Mouse (Mus musculus) MEL (cell line): ENCODE measurements around the gene Pdgfc. TPM values are rescaled to one million over a fixed set of nuclear protein-coding genes. Genes with fewer than 3 reads are reported as not detected.
A peak's percentile ranks its signal among the peaks of the same experiment; 100 is the strongest.

Experiments
- DNase-seq: peaks from one replicate; pipeline ENCODE4 v3.0.0; 2011; ENCODE audit warnings: low read depth, low spot score
- H3K27ac ChIP-seq: 2 replicates; pipeline ENCODE4 v1.5.1; 2012; ENCODE audit warnings: low read depth, mild to moderate bottlenecking, control low read depth, low read length, moderate library complexity; ENCODE audit not compliant: control insufficient read depth
- H3K27me3 ChIP-seq, 2 experiments: fragments of 150-350 bp in 1 of 2; sonication (generic) in 1 of 2; 2 replicates each; pipeline ENCODE4 v1.6.1; 2012; ENCODE audit warnings: low read length in 2 of 2, mild to moderate bottlenecking in 2 of 2, improper control_type of control experiment in 1 of 2, moderate library complexity in 1 of 2; ENCODE audit not compliant: insufficient read depth in 2 of 2, control insufficient read depth in 1 of 2
- H3K36me3 ChIP-seq, 2 experiments: 2 replicates each; pipeline ENCODE4 v1.6.1; 2012 to 2014; ENCODE audit warnings: low read length in 2 of 2, improper control_type of control experiment in 1 of 2, inconsistent platforms in 1 of 2, mild to moderate bottlenecking in 1 of 2; ENCODE audit not compliant: insufficient read depth in 2 of 2, control insufficient read depth in 1 of 2
- H3K4me1 ChIP-seq, 2 experiments: fragments of 150-350 bp in 1 of 2; sonication (generic) in 1 of 2; 2 replicates each; pipeline ENCODE4 v1.6.1; 2012; ENCODE audit warnings: low read length in 2 of 2, improper control_type of control experiment in 1 of 2, mild to moderate bottlenecking in 1 of 2; ENCODE audit not compliant: insufficient read depth in 2 of 2, control insufficient read depth in 1 of 2
- H3K4me3 ChIP-seq, 2 experiments: fragments of 150-350 bp in 1 of 2; sonication (generic) in 1 of 2; 2 replicates each; pipeline ENCODE4 v1.5.1; 2012; ENCODE audit warnings: low read depth in 2 of 2, low read length in 2 of 2, mild to moderate bottlenecking in 2 of 2, moderate library complexity in 2 of 2, control low read depth in 1 of 2, improper control_type of control experiment in 1 of 2; ENCODE audit not compliant: control insufficient read depth in 1 of 2, insufficient read depth in 1 of 2
- H3K79me2 ChIP-seq: 2 replicates; pipeline ENCODE4 v1.6.1; 2012; ENCODE audit warnings: mild to moderate bottlenecking, low read length, moderate library complexity; ENCODE audit not compliant: control insufficient read depth, poor library complexity, insufficient read depth
- H3K9ac ChIP-seq: 2 replicates; pipeline ENCODE4 v1.6.1; 2012; ENCODE audit warnings: low read depth, mild to moderate bottlenecking, control low read depth, low read length, moderate library complexity; ENCODE audit not compliant: control insufficient read depth, poor library complexity, severe bottlenecking
- H3K9me3 ChIP-seq: fragments of 150-350 bp; sonication (generic); replicated peaks from 2 replicates; pipeline ENCODE4 v1.6.1; 2012; ENCODE audit warnings: mild to moderate bottlenecking, low read length, improper control_type of control experiment, moderate library complexity; ENCODE audit not compliant: insufficient read depth
- BHLHE40 ChIP-seq: IDR thresholded peaks from 2 replicates; pipeline ENCODE4 v1.6.1; 2012; ENCODE audit warnings: low read depth, mild to moderate bottlenecking, inconsistent platforms, low read length, improper control_type of control experiment, borderline replicate concordance
- CHD1 ChIP-seq: IDR thresholded peaks from 2 replicates; pipeline ENCODE4 v1.6.1; 2012; ENCODE audit warnings: low read depth, mild to moderate bottlenecking, inconsistent platforms, low read length, improper control_type of control experiment
- CTCF ChIP-seq, 3 experiments: IDR thresholded peaks in 2 of 3; conservative IDR thresholded peaks in 1 of 3; 2 replicates each; pipeline ENCODE4 v1.5.1; 2011 to 2012; ENCODE audit warnings: low read length in 3 of 3, low read depth in 2 of 3, mild to moderate bottlenecking in 2 of 3, improper control_type of control experiment in 1 of 3, inconsistent platforms in 1 of 3, mixed read lengths in 1 of 3, moderate library complexity in 1 of 3; ENCODE audit not compliant: control insufficient read depth in 1 of 3, insufficient read depth in 1 of 3, poor library complexity in 1 of 3, severe bottlenecking in 1 of 3
- E2F4 ChIP-seq: IDR thresholded peaks from 2 replicates; pipeline ENCODE4 v1.6.1; 2011; ENCODE audit warnings: low read depth, low read length, improper control_type of control experiment, borderline replicate concordance
- EP300 ChIP-seq, 2 experiments: IDR thresholded peaks; 2 replicates each; pipeline ENCODE4 v1.6.1; 2011; ENCODE audit warnings: improper control_type of control experiment in 2 of 2, low read length in 2 of 2, low read depth in 1 of 2, mild to moderate bottlenecking in 1 of 2
- ETS1 ChIP-seq: IDR thresholded peaks from 2 replicates; pipeline ENCODE4 v1.6.1; 2012; ENCODE audit warnings: low read depth, mild to moderate bottlenecking, inconsistent platforms, low read length, improper control_type of control experiment, moderate library complexity
- GABPA ChIP-seq: IDR thresholded peaks from 2 replicates; pipeline ENCODE4 v1.6.1; 2012; ENCODE audit warnings: low read depth, mild to moderate bottlenecking, inconsistent platforms, low read length, improper control_type of control experiment, moderate library complexity
- GATA1 ChIP-seq: IDR thresholded peaks from 2 replicates; pipeline ENCODE4 v1.6.1; 2011; ENCODE audit warnings: low read depth, low read length, improper control_type of control experiment
- HCFC1 ChIP-seq: IDR thresholded peaks from 2 replicates; pipeline ENCODE4 v1.6.1; 2012; ENCODE audit warnings: low read depth, mild to moderate bottlenecking, inconsistent platforms, low read length, improper control_type of control experiment, moderate library complexity
- JUND ChIP-seq: IDR thresholded peaks from 2 replicates; pipeline ENCODE4 v1.6.1; 2011; ENCODE audit warnings: low read depth, mild to moderate bottlenecking, improper control_type of control experiment, low read length
- KAT2A ChIP-seq: conservative IDR thresholded peaks from 2 replicates; pipeline ENCODE4 v1.6.1; 2012; ENCODE audit warnings: low read depth, low read length, improper control_type of control experiment, inconsistent platforms
- MAX ChIP-seq: IDR thresholded peaks from 2 replicates; pipeline ENCODE4 v1.6.1; 2011; ENCODE audit warnings: low read length, improper control_type of control experiment
- MAZ ChIP-seq: IDR thresholded peaks from 2 replicates; pipeline ENCODE4 v1.6.1; 2012; ENCODE audit warnings: low read depth, mild to moderate bottlenecking, inconsistent platforms, low read length, improper control_type of control experiment
- MYC ChIP-seq: IDR thresholded peaks from 2 replicates; pipeline ENCODE4 v1.6.1; 2011; ENCODE audit warnings: low read depth, mild to moderate bottlenecking, low read length, improper control_type of control experiment, moderate library complexity
- NELFE ChIP-seq: IDR thresholded peaks from 2 replicates; pipeline ENCODE4 v1.6.1; 2011; ENCODE audit warnings: low read depth, low read length, improper control_type of control experiment
- NRF1 ChIP-seq: IDR thresholded peaks from 2 replicates; pipeline ENCODE4 v1.6.1; 2014; ENCODE audit warnings: low read depth, mild to moderate bottlenecking, inconsistent platforms, low read length, improper control_type of control experiment, moderate library complexity; ENCODE audit not compliant: poor library complexity, insufficient read depth, severe bottlenecking
- POLR2A ChIP-seq, 2 experiments: IDR thresholded peaks; 2 replicates each; pipeline ENCODE4 v1.6.1; 2011 to 2012; ENCODE audit warnings: low read length in 2 of 2, mild to moderate bottlenecking in 2 of 2, control low read depth in 1 of 2, improper control_type of control experiment in 1 of 2, low read depth in 1 of 2, moderate library complexity in 1 of 2; ENCODE audit not compliant: control insufficient read depth in 1 of 2, insufficient read depth in 1 of 2, poor library complexity in 1 of 2
- POLR2AphosphoS2 ChIP-seq: IDR thresholded peaks from 2 replicates; pipeline ENCODE4 v1.6.1; 2011; ENCODE audit warnings: low read length, improper control_type of control experiment
- RAD21 ChIP-seq: IDR thresholded peaks from 2 replicates; pipeline ENCODE4 v1.6.1; 2011; ENCODE audit warnings: mild to moderate bottlenecking, low read depth, low read length, improper control_type of control experiment
- RCOR1 ChIP-seq: IDR thresholded peaks from 2 replicates; pipeline ENCODE4 v1.6.1; 2012; ENCODE audit warnings: low read depth, mild to moderate bottlenecking, inconsistent platforms, low read length, improper control_type of control experiment
- SIN3A ChIP-seq: IDR thresholded peaks from 2 replicates; pipeline ENCODE4 v1.6.1; 2012; ENCODE audit warnings: low read length, improper control_type of control experiment, inconsistent platforms
- SMC3 ChIP-seq: IDR thresholded peaks from 2 replicates; pipeline ENCODE4 v1.6.1; 2011; ENCODE audit warnings: low read depth, low read length, improper control_type of control experiment
- TBP ChIP-seq: IDR thresholded peaks from 2 replicates; pipeline ENCODE4 v1.8.0; 2011; ENCODE audit warnings: low read depth, low read length, improper control_type of control experiment
- TCF12 ChIP-seq: IDR thresholded peaks from 2 replicates; pipeline ENCODE4 v1.6.1; 2014; ENCODE audit warnings: low read depth, mild to moderate bottlenecking, inconsistent platforms, low read length, improper control_type of control experiment, moderate library complexity
- USF1 ChIP-seq: IDR thresholded peaks from 2 replicates; pipeline ENCODE4 v1.6.1; 2014; ENCODE audit warnings: low read depth, mild to moderate bottlenecking, inconsistent platforms, low read length, improper control_type of control experiment, moderate library complexity
- USF2 ChIP-seq, 2 experiments: IDR thresholded peaks; 2 replicates each; pipeline ENCODE4 v1.6.1; 2011 to 2012; ENCODE audit warnings: improper control_type of control experiment in 2 of 2, low read length in 2 of 2, borderline replicate concordance in 1 of 2, inconsistent platforms in 1 of 2, low read depth in 1 of 2, mild to moderate bottlenecking in 1 of 2; ENCODE audit not compliant: insufficient read depth in 1 of 2
- ZC3H11A ChIP-seq: IDR thresholded peaks from 2 replicates; pipeline ENCODE4 v1.6.1; 2012; ENCODE audit warnings: low read depth, mild to moderate bottlenecking, inconsistent platforms, low read length, improper control_type of control experiment
- ZKSCAN1 ChIP-seq: IDR thresholded peaks from 2 replicates; pipeline ENCODE4 v1.6.1; 2012; ENCODE audit warnings: low read depth, mild to moderate bottlenecking, inconsistent platforms, low read length, improper control_type of control experiment, moderate library complexity
- ZMIZ1 ChIP-seq: IDR thresholded peaks from 2 replicates; pipeline ENCODE4 v1.6.1; 2012; ENCODE audit warnings: low read depth, mild to moderate bottlenecking, inconsistent platforms, low read length, improper control_type of control experiment, moderate library complexity
- polyA plus RNA-seq, 2 experiments: library from polyadenylated mRNA; stranded (reverse) in 1 of 2; unstranded in 1 of 2; fragments of >175 nt in 1 of 2; fragments of >200 nt in 1 of 2; gene quantifications; 2 replicates each; pipeline versions ENCODE4 v1.2.1 to v1.2.4; 2012; ENCODE audit warnings: low replicate concordance in 2 of 2, low read depth in 1 of 2; ENCODE audit not compliant: insufficient read length in 2 of 2, insufficient read depth in 1 of 2, missing spikeins in 1 of 2
- total RNA-seq: library from RNA; depleted of rRNA; stranded (reverse); fragments of 300-350 nt; gene quantifications from 2 replicates; pipeline ENCODE4 v1.2.3, GENCODE M21; 2012

Gene Pdgfc
- total and polyA plus RNA-seq, 3 experiments, result not detected

DNA sequence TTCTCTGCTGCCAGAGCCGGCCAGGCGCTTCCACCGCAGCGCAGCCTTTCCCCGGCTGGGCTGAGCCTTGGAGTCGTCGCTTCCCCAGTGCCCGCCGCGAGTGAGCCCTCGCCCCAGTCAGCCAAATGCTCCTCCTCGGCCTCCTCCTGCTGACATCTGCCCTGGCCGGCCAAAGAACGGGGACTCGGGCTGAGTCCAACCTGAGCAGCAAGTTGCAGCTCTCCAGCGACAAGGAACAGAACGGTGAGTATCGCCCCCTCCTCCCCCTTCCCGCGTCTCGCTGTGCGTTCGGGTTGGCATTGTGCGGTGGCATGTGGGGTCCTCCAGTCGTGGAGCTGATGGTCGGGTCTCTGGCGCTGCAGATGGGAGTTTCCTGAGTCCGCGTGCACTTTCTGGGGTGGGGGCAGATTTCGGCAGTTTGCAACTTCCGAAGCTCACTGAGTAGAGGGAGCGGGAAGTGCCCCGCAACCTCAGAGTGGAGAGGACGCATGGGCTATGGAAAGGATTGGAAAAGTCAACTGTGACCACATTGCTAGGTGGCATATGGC lies 1.2 kb downstream of the Pdgfc start:
- Histone ChIP-seq H3K79me2 (no peaks in the 10 kb centered on the region), H3K9me3 (no peaks in the 10 kb centered on the region), H3K4me3 (no peak overlapping the region), H3K9ac (no peak overlapping the region), H3K27me3 (no peaks in the 10 kb centered on the region), H3K36me3 (no peaks in the 10 kb centered on the region), H3K27ac (no peak overlapping the region), H3K4me1 (no peaks in the 10 kb centered on the region)
- TF ChIP-seq SIN3A (no peak), GATA1 (no peak), CHD1 (no peak), ZMIZ1 (no peak), ZKSCAN1 (no peak), TBP (no peak), NELFE (no peak), CTCF (IDR thresholded peaks at IDR 0.05 in 2 of 3, conservative IDR thresholded peaks at IDR 0.05 in 1 of 3; ENCODE audit: control insufficient read depth in 1 of 3, insufficient read depth in 1 of 3, low read depth in 2 of 3, low read length in 3 of 3, poor library complexity in 1 of 3, severe bottlenecking in 1 of 3) (no peak), NRF1 (no peak), ETS1 (no peak)
- DNase-seq, result no peak

DNA sequence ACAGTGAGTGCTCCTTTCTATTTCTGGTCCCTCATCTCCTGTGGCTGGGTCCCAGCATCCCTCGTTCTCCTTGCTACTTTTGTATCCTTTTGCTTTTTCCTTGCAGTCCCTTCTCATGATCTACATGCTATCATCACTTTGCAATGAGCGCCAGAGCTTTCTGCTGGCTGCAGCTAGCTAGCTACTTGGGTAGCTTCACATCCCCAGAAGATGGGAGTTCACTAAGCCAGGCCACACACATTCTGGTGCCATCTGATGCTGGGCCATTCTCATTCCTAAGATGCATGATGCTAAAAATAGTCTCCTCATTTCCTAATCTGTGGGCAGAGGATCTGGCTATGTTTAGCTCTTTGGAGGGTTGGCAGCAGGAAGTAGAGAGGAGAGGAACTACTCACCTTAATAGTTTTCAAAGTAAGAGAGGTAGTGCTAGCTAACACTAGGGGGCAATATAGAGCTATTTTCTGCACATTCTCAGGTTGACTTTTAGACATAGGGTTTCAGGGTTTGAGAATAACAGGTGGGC lies 3.0 kb downstream of the Pdgfc start:
- H3K27me3 ChIP-seq, result no peaks in the 10 kb centered on the region

More for the DNA sequence above, 3.0 kb downstream of the Pdgfc start:
- peak; percentile 16 for DNase-seq
- no peak overlapping the region for H3K27ac ChIP-seq
- H3K9me3 ChIP-seq, result no peaks in the 10 kb centered on the region
- no peaks in the 10 kb centered on the region for H3K4me1 ChIP-seq
- H3K9ac ChIP-seq, result no peak overlapping the region
- no peak overlapping the region for H3K4me3 ChIP-seq
- TF ChIP-seq MYC, result no peak
- TF ChIP-seq MAX, result no peak
- TF ChIP-seq SMC3, result peak; percentile 40
- TF ChIP-seq NELFE, result no peak
- TF ChIP-seq ZKSCAN1, result no peak
- no peak for TF ChIP-seq GABPA
- peak in 1 of 3 experiments; percentile 38; a peak in 3 of 6 replicates for TF ChIP-seq CTCF (IDR thresholded peaks at IDR 0.05 in 2 of 3, conservative IDR thresholded peaks at IDR 0.05 in 1 of 3; ENCODE audit: control insufficient read depth in 1 of 3, insufficient read depth in 1 of 3, low read depth in 2 of 3, low read length in 3 of 3, poor library complexity in 1 of 3, severe bottlenecking in 1 of 3)
- peak; percentile 33 for TF ChIP-seq RAD21
- TF ChIP-seq RCOR1, result no peak
- no peak for TF ChIP-seq E2F4
- TF ChIP-seq KAT2A, result no peak
- no peak for TF ChIP-seq HCFC1
- TF ChIP-seq TCF12, result no peak
- TF ChIP-seq BHLHE40, result no peak
- no peak for TF ChIP-seq ZC3H11A
- no peak for TF ChIP-seq EP300 (IDR thresholded peaks at IDR 0.05; ENCODE audit: low read depth in 1 of 2, low read length in 2 of 2)
- TF ChIP-seq POLR2A (IDR thresholded peaks at IDR 0.05; ENCODE audit: control insufficient read depth in 1 of 2, insufficient read depth in 1 of 2, low read depth in 1 of 2, low read length in 2 of 2, poor library complexity in 1 of 2), result no peak
- no peak for TF ChIP-seq USF2 (IDR thresholded peaks at IDR 0.05; ENCODE audit: borderline replicate concordance in 1 of 2, insufficient read depth in 1 of 2, low read depth in 1 of 2, low read length in 2 of 2)
- TF ChIP-seq NRF1, result no peak
- TF ChIP-seq JUND, result no peak
- no peak for TF ChIP-seq MAZ
- TF ChIP-seq USF1, result no peak
- TF ChIP-seq POLR2AphosphoS2, result no peak
- H3K36me3 ChIP-seq, result no peaks in the 10 kb centered on the region
- no peaks in the 10 kb centered on the region for H3K79me2 ChIP-seq
